Mouse (Mus musculus) inflammation-experienced regulatory T-cells, adult 6 months (primary cell): ENCODE results near the gene Cd3e. TPM values are rescaled to one million over a fixed set of nuclear protein-coding genes. Genes with fewer than 3 reads are reported as not detected.
"Not testable (repeated sequence)": the region's sequence is repeated elsewhere in the genome, so short reads cannot be mapped to it uniquely, and the experiment has no call there.

Experiments used
- ATAC-seq: one replicate; pipeline ENCODE4 v1.8.0; 2017
- polyA plus RNA-seq, 3 experiments: library from polyadenylated mRNA; unstranded; fragments of 100-300 nt; shearing (Covaris generic); gene quantifications; one replicate each; pipeline ENCODE4 v1.2.1; 2017

The Cd3e gene
- polyA plus RNA-seq, 3 experiments from 2014 or later: 995 to 1,814 (median 1,394) TPM

DNA sequence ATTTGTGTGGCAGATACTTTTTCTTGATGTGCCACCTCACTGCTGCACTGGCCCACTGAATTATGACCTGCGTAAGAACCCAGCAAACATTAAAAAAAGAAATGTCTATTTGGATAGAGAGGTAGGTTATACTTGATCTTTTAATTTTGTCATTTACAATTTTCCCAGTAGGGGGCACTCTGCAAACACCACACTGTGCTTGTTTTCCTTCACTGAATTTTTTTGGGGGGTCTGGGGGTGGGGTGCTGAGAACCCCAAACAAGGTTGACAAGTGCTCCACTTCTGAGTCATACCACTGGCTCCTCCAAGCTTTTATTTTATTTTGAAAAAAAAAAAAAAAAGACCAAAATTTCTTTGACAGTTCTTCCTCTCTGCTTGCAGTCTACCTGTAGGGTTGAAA, 40.0 kb downstream of the Cd3e start:
- no peak for ATAC-seq

DNA sequence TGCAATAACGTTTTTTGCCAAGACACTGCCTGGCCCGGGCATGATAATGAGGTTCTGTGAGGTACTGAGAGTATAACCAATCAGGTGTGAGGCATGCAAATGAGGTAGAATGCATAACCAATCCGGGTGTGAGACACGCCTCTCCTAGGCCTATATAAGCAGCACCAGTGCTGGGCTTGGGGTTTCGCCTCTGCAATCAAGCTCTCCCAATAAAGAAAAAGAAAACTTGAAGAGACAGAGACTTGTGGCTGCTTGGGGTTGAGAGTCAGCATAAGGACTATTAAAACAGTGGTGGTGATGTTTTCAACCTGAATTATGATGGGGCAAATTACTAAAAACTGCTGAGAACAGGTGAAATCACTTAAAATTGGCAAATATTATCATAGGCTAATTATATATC, 41.7 kb downstream of the Cd3e start:
- ATAC-seq: not testable (repeated sequence)

DNA sequence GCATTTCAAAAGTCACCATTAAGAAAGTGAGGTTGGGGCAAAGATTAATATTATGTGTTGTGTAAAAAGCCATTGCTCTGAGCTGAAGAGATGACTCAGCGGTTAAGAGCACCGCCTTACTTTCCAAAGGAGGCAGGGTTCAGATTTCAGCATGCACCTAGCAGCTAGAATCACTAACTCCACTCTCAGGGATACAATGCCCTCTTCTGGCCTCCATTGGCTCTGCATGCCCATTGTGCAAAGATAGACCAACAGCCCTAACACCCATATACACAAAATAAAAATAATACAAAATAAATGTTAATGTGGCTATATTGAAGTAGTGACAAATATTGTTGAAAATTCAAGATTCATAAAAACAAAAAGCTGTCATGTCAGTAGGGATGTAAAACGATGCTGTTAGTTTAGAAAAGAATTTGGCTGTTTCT, 42.6 kb downstream of the Cd3e start:
- ATAC-seq: peak; percentile 59

DNA sequence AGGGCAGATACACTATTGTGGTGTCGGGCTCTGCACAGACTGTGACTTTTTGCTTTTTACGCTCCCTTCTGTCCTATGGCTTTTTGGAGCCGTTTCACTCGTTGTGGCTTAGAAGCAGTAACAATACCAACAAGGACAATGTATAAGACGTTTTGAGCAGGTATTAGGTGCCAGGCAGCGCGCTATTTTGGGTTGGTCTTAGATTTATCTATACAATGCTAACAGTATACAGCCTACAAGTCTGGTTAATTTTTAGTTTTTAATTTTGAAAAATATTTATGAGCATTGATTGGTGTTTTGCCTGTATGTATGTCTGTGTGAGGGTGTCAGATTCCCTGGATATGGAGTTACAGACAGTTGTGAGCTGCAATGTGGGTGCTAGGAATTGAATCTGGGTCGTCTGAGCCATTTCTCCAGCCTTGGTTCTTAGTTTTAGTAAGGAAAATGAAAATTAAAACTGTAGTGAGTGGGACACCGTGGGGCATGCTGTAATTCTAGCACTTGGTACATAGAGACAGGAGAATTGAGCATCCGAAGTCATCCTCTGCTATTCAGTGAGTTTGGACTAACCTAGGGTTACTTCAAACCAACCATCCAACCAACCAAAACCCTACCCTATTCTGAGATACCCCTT, 43.5 kb downstream of the Cd3e start:
- no peak for ATAC-seq

DNA sequence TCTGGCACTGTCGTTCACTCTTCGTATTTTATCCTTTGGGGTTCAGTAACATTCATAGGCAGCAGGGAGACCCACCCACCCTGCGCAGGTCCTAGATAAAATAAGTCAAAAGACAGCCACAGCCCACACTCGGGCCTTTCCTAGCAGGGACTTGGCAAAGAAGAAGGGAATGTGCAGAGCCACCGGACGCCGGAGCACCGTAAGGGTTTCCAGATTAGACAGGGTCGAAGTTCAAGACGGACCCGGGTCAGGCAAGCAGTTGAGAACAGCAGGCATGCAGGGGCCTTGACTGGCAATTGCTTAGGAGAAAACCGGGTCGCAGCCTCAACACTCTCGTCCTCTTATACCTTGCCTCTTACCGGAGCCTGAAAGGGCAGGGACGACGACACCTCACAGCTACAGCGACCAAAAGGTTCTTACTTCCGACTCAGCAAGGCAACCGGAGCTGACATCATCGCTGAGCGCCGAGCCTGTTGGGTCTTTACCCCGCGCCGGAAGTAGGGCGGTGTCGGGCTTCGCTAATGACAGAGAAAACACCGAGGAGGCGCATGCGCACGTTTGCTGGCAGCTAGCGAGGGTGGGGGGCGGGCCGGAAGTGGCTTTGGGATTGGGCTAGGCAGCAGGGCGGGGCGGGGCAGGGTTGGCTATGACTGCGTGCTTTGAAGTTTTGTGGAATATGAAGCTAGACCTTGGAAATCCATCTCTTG, 44.1 kb downstream of the Cd3e start, which contains the start of gene Ube4a:
TSS of gene Ube4a (minus strand) at position 475 of the 707 bp plus-strand sequence.
- peak; percentile 90 for ATAC-seq

DNA sequence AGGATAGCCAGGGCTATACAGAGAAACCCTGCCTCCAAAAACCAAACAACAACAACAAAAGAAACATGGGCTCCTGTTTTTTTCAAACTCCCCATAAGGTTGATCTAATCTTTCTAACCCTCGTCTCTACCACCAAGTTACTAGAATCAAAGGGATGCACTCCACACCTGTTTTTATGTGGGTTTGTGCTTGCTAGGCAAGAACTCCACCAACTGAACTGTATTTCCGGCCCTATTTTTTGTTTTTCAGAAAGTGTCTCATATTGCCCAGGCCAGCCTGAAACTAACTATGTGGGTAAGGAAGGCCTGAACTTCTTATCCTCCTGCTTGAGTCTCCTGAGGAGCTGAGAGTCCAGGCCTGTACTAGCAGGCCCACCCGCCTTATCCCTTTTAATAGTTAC, 55.0 kb downstream of the Cd3e start:
- ATAC-seq: peak; percentile 70

Other genes starting within 250 kb of the Cd3e start
- 100 to 1,000 TPM in 1 of 3 experiments, 10 to 100 TPM in 2; 64.6 to 101 (median 67.3) TPM for gene Arcn1, start 241.8 kb downstream of the Cd3e start, polyA plus RNA-seq
- 10 to 100 TPM; 43.4 to 67.5 (median 47.3) TPM for gene Ift46, start 241.7 kb downstream of the Cd3e start, polyA plus RNA-seq
- gene Tmem25, start 210.3 kb downstream of the Cd3e start, polyA plus RNA-seq: under 1 TPM; 0.13 to 0.65 (median 0.46) TPM
- gene Ttc36, start 206.6 kb downstream of the Cd3e start, polyA plus RNA-seq: not detected
- gene Kmt2a, start 128.3 kb downstream of the Cd3e start, polyA plus RNA-seq: 10 to 100 TPM; 17.8 to 38.5 (median 32.9) TPM
- gene Atp5l, start 88.9 kb downstream of the Cd3e start, polyA plus RNA-seq: 100 to 1,000 TPM; 468 to 593 (median 553) TPM
- gene Ube4a, start 44.0 kb downstream of the Cd3e start, polyA plus RNA-seq: 10 to 100 TPM; 25.5 to 40.2 (median 34.4) TPM
- 1,000 to 10,000 TPM; 1,536 to 1,970 (median 1,828) TPM for gene Cd3g, start 29.2 kb downstream of the Cd3e start, polyA plus RNA-seq
- 1,000 to 10,000 TPM in 1 of 3 experiments, 100 to 1,000 TPM in 2; 684 to 1,006 (median 966) TPM for gene Cd3d, start 27.8 kb downstream of the Cd3e start, polyA plus RNA-seq
- gene Mpzl2, start 30.2 kb upstream of the Cd3e start, polyA plus RNA-seq: not detected
- gene Mpzl3, start 45.6 kb upstream of the Cd3e start, polyA plus RNA-seq: 10 to 100 TPM in 2 of 3 experiments, 1 to 10 TPM in 1; 9.1 to 12.0 (median 10.2) TPM
- gene Jaml, start 69.6 kb upstream of the Cd3e start, polyA plus RNA-seq: 10 to 100 TPM in 1 of 3 experiments, 1 to 10 TPM in 2; 2.6 to 11.2 (median 6.3) TPM
- gene Scn2b, start 108.2 kb upstream of the Cd3e start, polyA plus RNA-seq: under 1 TPM in 2 of 3 experiments, not detected in 1; 0.09 to 0.60 TPM
- gene Scn4b, start 128.8 kb upstream of the Cd3e start, polyA plus RNA-seq: not detected
- 1 to 10 TPM; 2.7 to 4.2 (median 4.1) TPM for gene BC049352, start 172.4 kb upstream of the Cd3e start, polyA plus RNA-seq
- gene Tmprss4, start 194.5 kb upstream of the Cd3e start, polyA plus RNA-seq: not detected